Mouse (Mus musculus) adrenal gland (tissue): ENCODE results near the gene Slc35b3.

Source experiments
- intact Hi-C: fragments of 180-260 bp; cut with DNase I; formaldehyde crosslinking; loops from one replicate; pipeline ENCODE4 v1.15.1; 2025

Gene Slc35b3

DNA sequence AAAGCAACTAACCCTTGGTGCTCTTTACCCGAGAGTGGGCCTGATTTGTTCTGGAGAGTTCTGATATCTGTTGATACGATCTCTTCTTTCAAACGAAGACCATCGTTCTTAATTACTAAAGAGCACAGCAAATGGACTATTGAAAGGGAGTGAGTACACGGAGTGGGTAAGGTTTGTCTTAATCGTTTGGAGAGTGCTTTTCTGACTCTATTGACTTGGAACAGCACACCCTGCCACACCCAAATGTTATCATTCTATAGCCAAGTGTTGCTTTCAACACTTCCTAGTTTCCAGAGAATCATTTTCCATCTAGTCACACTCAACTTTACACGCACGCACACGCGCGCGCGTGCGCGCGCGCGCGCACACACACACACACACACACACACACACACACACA, 19.4 kb downstream of the Slc35b3 start:
- intact Hi-C loops: no loop called here

- intact Hi-C loops: no loop called here
Measured at GRCm38 (mm10) chr13:38938433-38938832, 22.2 kb downstream of the Slc35b3 start.

DNA sequence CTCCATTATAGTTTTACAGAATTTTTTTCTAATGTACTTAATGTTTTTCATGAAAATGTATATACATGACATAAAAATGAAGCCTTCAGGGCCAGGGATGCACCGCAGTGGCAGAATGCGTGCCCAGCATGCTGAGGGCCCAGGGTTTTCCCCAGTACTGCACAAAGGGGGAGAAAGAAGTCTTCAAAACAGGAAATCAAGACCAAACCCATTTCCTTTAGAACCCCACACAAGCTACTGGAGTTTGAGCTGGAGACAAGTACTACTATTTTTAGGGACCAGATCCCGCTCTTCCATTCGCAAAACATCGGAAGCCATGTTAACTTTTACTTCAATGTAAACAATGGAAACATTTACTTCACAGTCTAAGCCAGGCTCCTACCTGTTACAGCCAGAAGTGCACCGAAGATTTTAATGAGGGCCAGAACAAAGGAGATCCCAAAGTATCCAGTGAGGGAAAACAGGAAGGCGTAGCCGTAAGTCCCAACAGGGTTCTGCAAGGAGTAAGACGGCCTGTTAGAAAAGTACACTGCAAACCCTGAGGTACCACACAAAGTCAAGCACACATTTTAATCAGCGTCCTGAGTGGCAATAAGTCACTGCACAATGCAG, 23.7 kb downstream of the Slc35b3 start:
- intact Hi-C loops: no loop called here

GRCm38 (mm10) chr13:38935856-38936446, 24.7 kb downstream of the Slc35b3 start:
- intact Hi-C loops: no loop called here

- intact Hi-C loops: no loop called here
Measured at GRCm38 (mm10) chr13:38929843-38930578, 30.7 kb downstream of the Slc35b3 start.

DNA sequence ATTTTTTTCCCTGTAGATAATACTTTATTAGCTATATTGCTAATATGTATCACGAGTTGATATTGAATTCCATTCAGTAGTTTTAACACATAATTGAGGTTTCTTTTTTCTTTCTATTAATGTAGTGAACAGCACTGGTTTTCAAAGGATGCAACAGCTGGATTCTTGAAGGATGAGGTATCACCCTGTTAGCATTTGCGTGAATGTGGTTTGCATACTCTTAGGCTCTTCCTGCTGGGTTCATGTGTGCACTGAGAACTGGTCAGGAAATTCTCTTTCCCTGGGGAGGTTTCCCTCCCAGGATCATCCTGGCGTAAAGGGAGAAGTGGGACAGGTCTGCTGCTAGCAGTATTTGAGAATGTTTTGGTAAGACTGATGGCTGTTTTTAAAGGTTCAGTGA, 38.0 kb downstream of the Slc35b3 start:
- intact Hi-C loops: no loop called here

GRCm38 (mm10) chr13:38921306-38921705, 39.4 kb downstream of the Slc35b3 start:
- intact Hi-C loops: no loop called here

DNA sequence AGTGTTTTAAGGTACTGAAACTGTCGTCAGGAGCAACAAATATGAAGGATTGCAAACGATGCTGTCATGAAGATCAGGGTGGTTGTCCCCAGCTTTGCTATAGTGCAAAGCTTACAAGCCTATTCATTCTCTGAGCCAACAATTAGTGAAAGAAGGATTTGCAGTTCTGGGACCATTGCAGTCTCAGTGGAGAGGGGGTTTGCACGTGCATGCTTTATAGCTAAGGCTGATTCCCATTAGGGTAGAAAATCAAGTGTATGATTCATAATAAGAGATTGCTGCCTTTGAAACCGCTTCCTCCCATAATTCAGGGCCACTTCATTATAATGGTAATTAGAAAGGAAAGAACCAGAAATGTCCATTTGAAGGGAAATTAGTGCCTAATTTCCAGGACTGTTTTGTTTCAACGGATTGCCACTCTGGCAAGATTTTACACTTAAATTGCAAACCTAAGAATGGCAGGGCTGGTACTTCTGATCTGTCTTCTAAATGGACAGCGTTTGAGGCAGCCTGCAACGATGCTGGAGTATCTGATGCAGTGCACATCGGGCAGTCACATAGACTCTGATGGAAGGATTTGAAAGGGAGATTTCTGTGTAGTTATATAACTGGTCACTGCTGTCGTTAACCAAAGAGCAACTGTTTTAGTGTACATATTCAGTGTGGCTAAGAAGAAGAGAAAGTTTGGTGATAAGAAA, 42.3 kb downstream of the Slc35b3 start:
- intact Hi-C loops: no loop called here

DNA sequence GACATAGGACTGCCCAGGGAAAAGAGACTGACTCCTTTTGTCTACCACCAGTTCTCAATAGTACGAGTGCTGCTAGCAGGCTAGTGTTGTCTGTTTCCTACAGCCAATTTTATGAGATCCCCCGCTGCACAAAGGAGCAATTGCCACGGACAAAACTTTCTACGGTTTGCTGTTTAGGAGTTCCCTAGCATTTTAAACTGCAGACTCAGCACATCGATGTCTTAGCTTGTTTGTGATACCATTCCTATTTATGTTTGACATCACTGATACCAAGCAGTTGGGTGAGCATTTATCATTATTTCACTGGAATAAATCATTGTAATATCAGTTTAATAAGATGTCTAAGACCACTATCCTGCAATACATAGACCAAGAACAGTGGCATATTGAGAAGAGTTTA, 43.1 kb downstream of the Slc35b3 start:
- intact Hi-C loops: no loop called here

DNA sequence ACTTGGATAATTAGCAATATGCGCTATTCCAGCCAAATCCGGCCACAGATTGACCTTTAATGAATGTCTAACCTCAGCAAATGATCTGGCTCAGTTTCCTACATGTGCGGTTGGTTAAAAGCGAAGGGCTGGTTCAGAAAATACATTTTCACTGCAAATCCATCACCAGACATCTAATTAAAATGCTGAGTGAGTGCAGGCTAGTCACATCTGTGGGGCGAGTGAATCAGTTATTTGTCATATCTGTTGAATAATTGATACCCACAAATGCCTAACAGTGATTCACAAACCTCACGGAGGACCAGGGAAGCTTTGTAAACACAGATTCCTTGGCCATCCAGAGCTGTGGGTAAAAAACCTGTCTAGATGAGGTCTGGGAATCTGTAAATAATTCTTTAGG, 45.9 kb downstream of the Slc35b3 start:
- intact Hi-C loops: no loop called here

GRCm38 (mm10) chr13:38892364-38892763, 68.3 kb downstream of the Slc35b3 start:
- intact Hi-C loops: no loop called here
